Mouse (Mus musculus): ENCODE measurements around the gene Spta1.

Gene Spta1

GRCm38 (mm10) chr1:174172605-174173004, at the start of gene Spta1:
Gene Spta1, plus strand, starts transcription at chr1:174172776.
- in situ Hi-C loops (cut with MboI, MseI) = no loop called here

DNA sequence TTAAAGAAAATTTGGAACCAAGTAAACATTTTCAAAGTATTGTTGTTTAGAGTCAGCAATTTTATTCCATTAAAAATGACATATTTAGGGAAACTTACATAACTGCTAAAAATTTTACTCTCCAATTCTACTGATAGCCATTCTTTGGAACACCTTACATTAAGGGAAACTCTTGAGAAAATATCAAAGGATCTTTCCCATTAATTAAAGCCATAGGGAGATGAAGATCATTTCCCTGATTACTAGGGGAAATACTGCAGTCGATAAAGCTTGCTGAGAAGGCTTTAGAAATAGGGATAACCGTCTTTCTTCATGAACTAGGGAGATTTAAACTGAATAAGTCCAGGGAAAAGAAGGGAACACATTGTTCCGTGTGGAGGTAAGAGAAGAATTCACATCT, 41.4 kb upstream of the Spta1 start, which contains the start of gene Olfr424:
Olfr424 (plus strand) TSS at position 301 of the 400 bp plus-strand sequence.
- in situ Hi-C loops (cut with MboI, MseI) = no loop called here

DNA sequence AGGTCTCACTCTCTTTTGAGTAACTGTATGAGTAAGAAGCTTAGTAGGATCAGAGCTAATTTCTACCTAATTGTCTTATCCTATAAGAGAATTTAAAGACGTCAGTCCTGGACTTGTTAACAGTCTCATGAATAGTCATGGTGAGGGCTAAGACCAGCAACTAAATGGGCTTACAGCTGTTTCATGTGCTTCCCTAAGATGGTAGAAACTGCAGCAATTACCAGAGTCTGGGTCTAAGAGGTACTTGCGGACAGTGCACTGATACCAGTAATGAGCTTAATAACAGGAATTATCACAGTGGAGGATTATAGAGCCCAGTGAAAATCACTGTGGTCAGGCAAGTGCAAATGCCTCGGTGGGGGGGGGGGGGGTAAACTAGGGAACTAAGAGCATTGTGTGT, 40.6 kb upstream of the Spta1 start:
- in situ Hi-C loops (cut with MboI, MseI) = no loop called here

- in situ Hi-C loops (cut with MboI, MseI) = no loop called here
These were observed 31.2 kb upstream of the Spta1 start for GRCm38 (mm10) chr1:174141384-174141783.

GRCm38 (mm10) chr1:174146696-174147095, 25.9 kb upstream of the Spta1 start:
- in situ Hi-C loops (cut with MboI, MseI) = no loop called here

DNA sequence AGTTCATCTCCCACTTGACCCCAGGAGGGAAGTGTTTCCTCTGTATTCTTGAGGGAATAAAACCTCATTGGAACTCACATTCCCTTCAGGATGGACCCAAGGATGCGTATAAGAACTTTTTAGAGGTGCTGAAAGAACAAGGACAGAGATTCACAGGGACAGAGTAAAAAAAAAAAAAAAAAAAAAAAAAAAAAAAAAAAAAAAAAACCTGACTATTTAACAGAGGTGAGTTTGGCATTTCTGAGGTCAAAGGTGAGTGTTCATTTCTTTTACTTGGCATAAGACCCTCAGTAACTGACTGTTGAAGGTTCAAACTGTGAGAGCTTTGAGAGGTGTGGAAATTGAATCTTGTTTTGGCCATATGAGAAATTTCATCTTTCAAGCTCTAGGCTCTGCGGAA, 23.3 kb upstream of the Spta1 start:
- in situ Hi-C loops (cut with MboI, MseI) = no loop called here

DNA sequence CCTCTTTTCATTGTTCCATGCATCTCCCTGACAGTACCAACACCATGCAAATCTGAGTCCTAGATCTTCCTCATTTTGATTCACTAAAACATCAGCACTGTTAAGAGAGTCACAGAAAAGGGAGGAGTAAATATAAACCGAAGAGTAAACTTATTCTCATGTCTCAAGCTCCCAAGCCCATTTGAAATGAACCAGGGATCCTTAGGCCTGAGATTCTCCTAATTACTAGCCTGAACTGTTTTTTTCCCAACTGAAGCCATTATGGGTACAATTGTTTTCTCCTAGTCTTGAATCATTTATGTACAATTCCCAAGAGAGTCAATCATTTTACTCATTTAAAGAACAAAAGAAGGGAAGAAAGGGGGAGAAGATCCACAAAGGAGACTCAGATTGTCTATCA, 17.2 kb upstream of the Spta1 start, which contains the start of gene Olfr420:
Olfr420 (plus strand) TSS at position 301 of the 400 bp plus-strand sequence.
- in situ Hi-C loops (cut with MboI, MseI) = no loop called here

- in situ Hi-C loops (cut with MboI, MseI) = no loop called here
These were observed 15.0 kb upstream of the Spta1 start for GRCm38 (mm10) chr1:174157622-174158021.

- in situ Hi-C loops (cut with MboI, MseI) = no loop called here
These were observed 14.1 kb upstream of the Spta1 start for GRCm38 (mm10) chr1:174158512-174158911.

DNA sequence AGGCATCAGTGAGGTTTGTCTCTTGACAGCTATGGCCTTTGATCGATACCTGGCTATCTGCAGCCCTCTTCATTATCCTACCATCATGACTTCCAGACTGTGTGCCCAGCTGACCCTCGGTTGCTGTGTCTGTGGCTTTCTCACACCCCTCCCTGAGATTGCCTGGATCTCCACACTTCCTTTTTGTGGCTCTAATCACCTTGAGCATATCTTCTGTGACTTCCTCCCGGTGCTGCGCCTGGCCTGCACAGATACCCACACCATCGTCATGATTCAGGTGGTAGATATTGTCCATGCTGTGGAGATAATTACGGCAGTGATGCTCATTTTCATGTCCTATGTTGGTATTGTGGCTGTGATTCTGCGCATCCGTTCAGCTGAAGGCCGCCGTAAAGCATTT, 13.5 kb upstream of the Spta1 start:
- in situ Hi-C loops (cut with MboI, MseI) = no loop called here

GRCm38 (mm10) chr1:174169024-174169423, 3.6 kb upstream of the Spta1 start:
- in situ Hi-C loops (cut with MboI, MseI) = no loop called here

DNA sequence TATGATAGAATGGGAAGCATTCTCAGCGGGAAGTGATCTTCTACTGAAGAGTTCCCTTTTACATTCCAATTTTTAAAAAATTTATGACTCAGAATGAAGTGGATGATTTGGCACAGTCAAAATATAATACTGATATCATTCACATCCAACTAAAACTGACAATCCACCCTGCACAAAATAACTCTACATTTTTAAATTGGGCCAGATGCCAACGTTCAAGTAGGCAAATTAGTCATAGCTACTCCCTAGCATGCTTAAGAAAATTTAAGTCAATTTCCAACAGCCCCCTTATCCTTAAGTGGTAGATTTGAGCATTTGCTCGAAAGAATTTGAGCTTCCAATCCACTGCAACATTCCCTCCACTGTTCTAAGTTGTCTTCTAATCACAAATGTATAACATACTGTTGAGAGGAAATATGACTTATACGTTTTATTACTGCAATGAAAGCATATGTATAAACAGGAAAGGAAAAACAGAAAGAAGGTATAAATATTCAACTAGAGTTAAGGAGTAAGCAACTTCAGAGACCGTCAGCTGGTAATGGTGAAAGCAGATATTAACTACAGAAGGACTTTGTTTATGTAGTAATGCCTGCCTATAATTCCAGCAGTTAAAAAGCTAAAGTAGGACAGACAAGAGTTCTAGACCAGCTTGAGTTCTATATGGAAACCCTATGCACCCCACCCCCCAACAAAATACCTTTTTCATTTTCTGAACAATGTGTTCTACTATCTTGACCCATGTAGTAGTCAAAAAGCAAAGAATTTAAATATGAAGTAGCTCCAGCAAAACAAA, 1.7 kb upstream of the Spta1 start:
- in situ Hi-C loops (cut with MboI, MseI) = no loop called here

DNA sequence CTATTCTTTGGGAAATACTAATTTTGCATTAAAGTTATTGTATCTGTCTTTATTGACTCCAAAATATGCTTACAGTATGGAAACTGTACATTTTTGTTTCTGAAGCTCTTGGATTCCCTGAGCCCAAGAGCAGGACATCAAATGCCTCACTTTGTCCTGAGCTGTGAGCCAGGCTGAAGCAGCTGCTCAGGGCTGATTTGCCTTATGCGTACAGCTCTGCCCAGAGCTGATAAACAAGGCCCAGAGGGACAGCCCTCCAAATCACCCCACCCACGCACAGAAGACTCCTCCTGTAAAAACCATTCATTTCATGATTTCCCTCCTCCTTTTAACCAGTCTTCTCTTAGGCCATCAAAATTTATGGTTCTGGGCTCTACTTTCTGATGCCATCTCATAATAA, 1.0 kb upstream of the Spta1 start:
- in situ Hi-C loops (cut with MboI, MseI) = no loop called here

- in situ Hi-C loops (cut with MboI, MseI) = no loop called here
These were observed 32.1 kb downstream of the Spta1 start for GRCm38 (mm10) chr1:174204699-174205098.

- in situ Hi-C loops (cut with MboI, MseI) = no loop called here
These were observed 39.7 kb downstream of the Spta1 start for GRCm38 (mm10) chr1:174212286-174212685.

GRCm38 (mm10) chr1:174215270-174216038, 42.9 kb downstream of the Spta1 start:
- in situ Hi-C loops (cut with MboI, MseI) = no loop called here

DNA sequence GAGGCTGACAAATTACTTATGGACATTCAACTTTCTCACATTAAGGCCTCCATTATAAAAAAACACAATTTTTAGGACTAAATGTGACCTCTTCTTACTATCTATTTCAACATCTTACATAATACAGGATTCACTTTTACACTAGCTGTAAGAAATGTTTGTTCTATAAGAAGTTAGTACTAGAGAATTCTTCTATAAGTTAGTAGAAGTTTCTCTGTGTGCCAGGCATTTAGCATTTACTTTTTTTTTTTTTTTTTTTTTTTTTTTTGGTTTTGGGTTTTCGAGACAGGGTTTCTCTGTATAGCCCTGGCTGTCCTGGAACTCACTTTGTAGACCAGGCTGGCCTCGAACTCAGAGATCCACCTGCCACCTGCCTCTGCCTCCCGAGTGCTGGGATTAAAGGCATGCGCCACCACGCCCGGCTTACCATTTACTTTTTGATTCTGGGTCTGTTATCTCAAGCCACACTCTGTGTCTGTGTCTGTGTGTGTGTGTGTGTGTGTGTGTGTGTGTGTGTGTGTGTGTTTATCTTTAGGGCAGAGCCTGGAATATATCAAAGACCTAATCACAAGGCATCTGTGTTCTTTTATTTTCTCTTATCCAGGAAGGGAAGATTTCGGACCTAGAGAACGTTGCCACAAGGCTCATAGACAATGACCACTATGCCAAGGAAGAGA, 44.1 kb downstream of the Spta1 start:
- in situ Hi-C loops (cut with MboI, MseI) = no loop called here

GRCm38 (mm10) chr1:174239916-174240315, 67.3 kb downstream of the Spta1 start:
- in situ Hi-C loops (cut with MboI, MseI) = no loop called here

GRCm38 (mm10) chr1:174244621-174245020, 72.0 kb downstream of the Spta1 start:
- in situ Hi-C loops (cut with MboI, MseI) = no loop called here

- in situ Hi-C loops (cut with MboI, MseI) = no loop called here
These were observed 73.5 kb downstream of the Spta1 start for GRCm38 (mm10) chr1:174246080-174246479.

DNA sequence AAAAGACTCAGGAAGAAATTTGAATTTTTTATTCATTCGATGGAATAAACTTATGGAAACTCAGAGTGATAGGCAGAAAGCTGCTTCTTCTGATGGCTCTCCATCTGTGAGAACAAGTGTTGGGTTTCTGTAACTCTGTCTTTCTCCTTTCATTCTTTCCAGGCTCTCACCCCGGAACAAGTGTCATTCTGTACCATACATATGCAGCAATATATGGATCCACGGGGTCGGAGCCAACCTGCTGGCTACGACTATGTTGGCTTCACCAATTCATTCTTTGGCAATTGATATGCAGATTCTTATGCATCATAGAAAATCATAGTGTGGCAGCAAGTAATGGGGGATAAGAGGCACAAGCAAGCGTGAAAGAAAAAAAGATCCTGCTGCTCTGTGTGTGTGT, 74.6 kb downstream of the Spta1 start:
- in situ Hi-C loops (cut with MboI, MseI) = no loop called here

GRCm38 (mm10) chr1:174250376-174250775, 77.8 kb downstream of the Spta1 start:
- in situ Hi-C loops (cut with MboI, MseI) = no loop called here

Data from T-helper 1 cell (primary cell).